9 mouse cellular contexts compared by ENCODE assay signal in the genomic region with DNA sequence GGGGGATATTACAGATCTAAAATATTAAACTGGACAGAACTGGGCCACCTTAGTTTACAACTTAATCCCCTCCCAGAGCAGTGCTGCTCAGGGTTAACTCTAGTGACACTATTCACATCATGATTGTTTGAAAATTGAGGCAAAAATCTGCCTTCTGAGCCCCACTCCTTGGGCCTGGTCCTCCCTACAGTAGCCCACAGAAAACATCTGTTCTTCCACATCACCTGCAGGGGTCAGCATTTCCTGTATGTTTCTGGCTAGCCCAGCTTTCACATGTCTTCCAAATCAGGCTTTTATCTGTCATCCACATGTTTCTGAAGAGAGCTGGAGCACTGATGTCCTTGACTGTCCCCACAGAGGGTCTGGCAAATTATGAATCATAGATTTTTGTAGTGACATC.
DNase-seq lines count a peak whose midpoint lies in the region; ATAC-seq lines count a peak whose summit lies in the region.
"Had no signal": no experiment of that assay in that cellular context is flagged by ENCODE, and none has a peak within 500 bp of the region (broad histone marks: within the 10 kb centered on the region; RNA-seq: fewer than 3 reads in every experiment).

No protein-coding gene starts in this region.

- no peaks in the 10 kb centered on the region for H3K9me3 ChIP-seq in embryonic facial prominence, embryonic 11.5 days (replicated peaks; ENCODE audit: control insufficient read depth, low read length)
- no peaks in the 10 kb centered on the region for H3K9me3 ChIP-seq in neural tube, embryonic 11.5 days (ENCODE audit: control insufficient read depth, low read length)

- DNase-seq in adrenal gland, adult 2 months, result peak; percentile 23
- DNase-seq in adrenal gland, adult 8-10 months, result no peak
- peak; percentile 3 for DNase-seq in lung, postnatal 14 days
- DNase-seq in lung, postnatal 36 days, result no peak
- peak; percentile 54 for DNase-seq in embryonic facial prominence, embryonic 11.5 days (ENCODE audit: low spot score)
- peak; percentile 43 for DNase-seq in neural tube, embryonic 11.5 days (ENCODE audit: low spot score)

- H3K4me3 ChIP-seq in embryonic facial prominence, embryonic 11.5 days (ENCODE audit: low read depth, low read length), result no peak overlapping the region
- H3K4me3 ChIP-seq in neural tube, embryonic 11.5 days (ENCODE audit: low read depth, low read length), result no peak overlapping the region
- H3K4me3 ChIP-seq: erythroblast, embryonic 14.5 days had no signal

- H3K4me2 ChIP-seq in embryonic facial prominence, embryonic 11.5 days (ENCODE audit: low read depth, low read length), result no peak overlapping the region
- no peak overlapping the region for H3K4me2 ChIP-seq in neural tube, embryonic 11.5 days (ENCODE audit: low read depth)

- no peaks in the 10 kb centered on the region for H3K36me3 ChIP-seq in embryonic facial prominence, embryonic 11.5 days (replicated peaks; ENCODE audit: control insufficient read depth, insufficient read depth, low read depth, low read length)
- H3K36me3 ChIP-seq in neural tube, embryonic 11.5 days (ENCODE audit: control insufficient read depth, insufficient read depth, low read length), result no peaks in the 10 kb centered on the region

- H3K27me3 ChIP-seq in embryonic facial prominence, embryonic 11.5 days (ENCODE audit: control insufficient read depth, insufficient read depth, low read length), result no peaks in the 10 kb centered on the region
- H3K27me3 ChIP-seq in neural tube, embryonic 11.5 days (ENCODE audit: control insufficient read depth, insufficient read depth, low read length), result no peaks in the 10 kb centered on the region

- no peak for ATAC-seq in embryonic facial prominence, embryonic 11.5 days (replicated peaks; ENCODE audit: insufficient number of reproducible peaks, low FRiP score, low TSS enrichment, low read depth)
- ATAC-seq in neural tube, embryonic 11.5 days (ENCODE audit: insufficient read depth, low FRiP score, low TSS enrichment), result no peak; the same call in 1 of the 2 replicates
- no peak for ATAC-seq in cerebellum, adult (ENCODE audit: insufficient number of reproducible peaks, low FRiP score, low TSS enrichment)
- no peak for ATAC-seq in CD4-positive, CD25-positive, alpha-beta regulatory T cell, adult 4 months

- no peaks in the 10 kb centered on the region for H3K4me1 ChIP-seq in embryonic facial prominence, embryonic 11.5 days (ENCODE audit: control insufficient read depth, insufficient read depth, low read length)
- no peaks in the 10 kb centered on the region for H3K4me1 ChIP-seq in neural tube, embryonic 11.5 days (ENCODE audit: control insufficient read depth, insufficient read depth, low read length)

- no peak overlapping the region for H3K27ac ChIP-seq in embryonic facial prominence, embryonic 11.5 days (replicated peaks; ENCODE audit: low read depth, low read length)
- H3K27ac ChIP-seq in neural tube, embryonic 11.5 days (ENCODE audit: low read depth, low read length), result no peak overlapping the region

- no peak overlapping the region for H3K9ac ChIP-seq in embryonic facial prominence, embryonic 11.5 days (replicated peaks; ENCODE audit: low read length)
- no peak overlapping the region for H3K9ac ChIP-seq in neural tube, embryonic 11.5 days (ENCODE audit: low read length)

Comparison
In these comparisons a context has a peak if more than half of its experiments do, and no peak if none do; other contexts are left out.
1. DNase-seq: peak in adrenal gland, adult 2 months (single experiment), lung, postnatal 14 days (single experiment), embryonic facial prominence, embryonic 11.5 days (single experiment) and neural tube, embryonic 11.5 days (single experiment); none in adrenal gland, adult 8-10 months (single experiment) and lung, postnatal 36 days (single experiment).